Mouse (Mus musculus) midbrain, embryonic 15.5 days (tissue): Measurements from ENCODE around the gene Dtd2. TPM values are rescaled to one million over a fixed set of nuclear protein-coding genes. Genes with fewer than 3 reads are reported as not detected.

Experiments used
- ATAC-seq: fragments of 200-750 bp; cut with Nextera tagmentation; replicated peaks from 2 replicates; pipeline ENCODE4 v1.8.0; 2017; ENCODE audit warnings: moderate TSS enrichment
- H3K27ac ChIP-seq: fragments of 300-500 bp; sonication (generic); 2 replicates; pipeline ENCODE4 v1.5.1; 2015; ENCODE audit warnings: mild to moderate bottlenecking, inconsistent platforms
- H3K27me3 ChIP-seq: fragments of 300-500 bp; sonication (generic); replicated peaks from 2 replicates; pipeline ENCODE4 v1.6.1; 2015; ENCODE audit warnings: inconsistent platforms
- H3K36me3 ChIP-seq: fragments of 300-500 bp; sonication (generic); replicated peaks from 2 replicates; pipeline ENCODE4 v1.6.1; 2015; ENCODE audit warnings: inconsistent platforms
- H3K4me1 ChIP-seq: fragments of 300-500 bp; sonication (generic); 2 replicates; pipeline ENCODE4 v1.6.1; 2015; ENCODE audit warnings: inconsistent platforms
- H3K4me2 ChIP-seq: fragments of 300-500 bp; sonication (generic); 2 replicates; pipeline ENCODE4 v1.6.1; 2015; ENCODE audit warnings: inconsistent platforms, mild to moderate bottlenecking, moderate library complexity
- H3K4me3 ChIP-seq: fragments of 300-500 bp; sonication (generic); 2 replicates; pipeline ENCODE4 v1.5.1; 2015; ENCODE audit warnings: mild to moderate bottlenecking, inconsistent platforms
- H3K9ac ChIP-seq: fragments of 300-500 bp; sonication (generic); 2 replicates; pipeline ENCODE4 v1.6.1; 2015; ENCODE audit warnings: mild to moderate bottlenecking, inconsistent platforms
- H3K9me3 ChIP-seq: fragments of 300-500 bp; sonication (generic); 2 replicates; pipeline ENCODE4 v1.6.1; 2016; ENCODE audit warnings: inconsistent platforms
- WGBS: fragments of 180-500 bp; shearing (Covaris S2); methylation state at CpG from one replicate; pipeline ENCODE4 v1.1.7; 2015; ENCODE audit warnings: mixed read lengths; 5-methylcytosine and 5-hydroxymethylcytosine counted together
- polyA plus RNA-seq: library from polyadenylated mRNA; unstranded; fragments of >200 nt; fragmentation: Nextera tagmentation; extraction: Ambion mirVana; gene quantifications from 2 replicates; pipeline ENCODE4 v1.2.1, GENCODE M21; 2015

The Dtd2 gene
- polyA plus RNA-seq, 1 experiment from 2014 or later, result 19.1 TPM

GRCm38 (mm10) chr12:51974381-51974780 lies 31.9 kb downstream of the Dtd2 start:
- Histone ChIP-seq H3K4me2 (no peak overlapping the region), H3K27me3 (no peaks in the 10 kb centered on the region)

GRCm38 (mm10) chr12:51972269-51973065 lies 33.8 kb downstream of the Dtd2 start:
- no peaks in the 10 kb centered on the region for H3K36me3 ChIP-seq
- no peak overlapping the region for H3K4me3 ChIP-seq
- H3K9me3 ChIP-seq, result no peaks in the 10 kb centered on the region
- H3K27me3 ChIP-seq, result no peaks in the 10 kb centered on the region
- peaks cover 7% of the 10 kb centered on the region for H3K4me1 ChIP-seq
- ATAC-seq, result no peak
- no peak overlapping the region for H3K4me2 ChIP-seq
- no peak overlapping the region for H3K27ac ChIP-seq
- WGBS, result 95% methylated on average over 5 of the region's 5 CpGs
- no peak overlapping the region for H3K9ac ChIP-seq

More at GRCm38 (mm10) chr12:51974381-51974780, 31.9 kb downstream of the Dtd2 start:
- no peak overlapping the region for H3K27ac ChIP-seq
- H3K36me3 ChIP-seq, result no peaks in the 10 kb centered on the region
- WGBS, result 93% methylated on average over 1 of the region's 1 CpGs
- H3K4me3 ChIP-seq, result no peak overlapping the region
- no peak for ATAC-seq
- H3K9me3 ChIP-seq, result no peaks in the 10 kb centered on the region
- H3K9ac ChIP-seq, result no peak overlapping the region
- peaks cover 7% of the 10 kb centered on the region for H3K4me1 ChIP-seq

GRCm38 (mm10) chr12:51971070-51971664 lies 35.1 kb downstream of the Dtd2 start, which contains the start of gene Heatr5a:
Heatr5a (minus strand) TSS chr12:51971321.
- under 1% methylated on average over 50 of the region's 53 CpGs for WGBS
- Histone ChIP-seq H3K27ac (peak within 1 kb of the TSS; percentile 84), H3K4me3 (peak within 1 kb of the TSS; percentile 95), H3K9ac (peak within 1 kb of the TSS; percentile 71), H3K9me3 (no peaks in the 10 kb centered on the region), H3K36me3 (no peaks in the 10 kb centered on the region), H3K4me2 (peak within 1 kb of the TSS; percentile 68), H3K4me1 (peaks cover 7% of the 10 kb centered on the region), H3K27me3 (no peaks in the 10 kb centered on the region)
- peak; percentile 98 for ATAC-seq

GRCm38 (mm10) chr12:51970352-51971069 lies 35.8 kb downstream of the Dtd2 start:
- no peak for ATAC-seq
- Histone ChIP-seq H3K4me2 (peak overlapping the region; percentile 68), H3K9me3 (no peaks in the 10 kb centered on the region)

GRCm38 (mm10) chr12:51969876-51970275 lies 36.4 kb downstream of the Dtd2 start:
- Histone ChIP-seq H3K27me3 (no peaks in the 10 kb centered on the region), H3K4me3 (peak overlapping the region; percentile 95; the same call in 1 of the 2 replicates), H3K27ac (no peak overlapping the region), H3K4me2 (peak overlapping the region; percentile 68), H3K4me1 (peaks cover 7% of the 10 kb centered on the region), H3K9me3 (no peaks in the 10 kb centered on the region), H3K36me3 (no peaks in the 10 kb centered on the region), H3K9ac (no peak overlapping the region)
- no peak for ATAC-seq
- WGBS, result 30% methylated on average over 7 of the region's 7 CpGs

More at GRCm38 (mm10) chr12:51970352-51971069, 35.8 kb downstream of the Dtd2 start:
- H3K4me3 ChIP-seq, result peak overlapping the region; percentile 95
- peak overlapping the region; percentile 71 for H3K9ac ChIP-seq
- H3K36me3 ChIP-seq, result no peaks in the 10 kb centered on the region
- H3K27ac ChIP-seq, result peak overlapping the region; percentile 84
- peaks cover 7% of the 10 kb centered on the region for H3K4me1 ChIP-seq
- 2% methylated on average over 34 of the region's 35 CpGs for WGBS
- no peaks in the 10 kb centered on the region for H3K27me3 ChIP-seq

GRCm38 (mm10) chr12:51969092-51969491 lies 37.2 kb downstream of the Dtd2 start:
- Histone ChIP-seq H3K9me3 (no peaks in the 10 kb centered on the region), H3K27me3 (no peaks in the 10 kb centered on the region), H3K4me1 (peaks cover 7% of the 10 kb centered on the region), H3K4me3 (no peak overlapping the region), H3K27ac (no peak overlapping the region), H3K4me2 (no peak overlapping the region), H3K9ac (no peak overlapping the region), H3K36me3 (no peaks in the 10 kb centered on the region)
- 87% methylated on average over 2 of the region's 2 CpGs for WGBS
- no peak for ATAC-seq

GRCm38 (mm10) chr12:51967915-51968595 lies 38.2 kb downstream of the Dtd2 start:
- Histone ChIP-seq H3K9ac (no peak overlapping the region), H3K27me3 (no peaks in the 10 kb centered on the region), H3K9me3 (no peaks in the 10 kb centered on the region), H3K4me2 (no peak overlapping the region), H3K36me3 (no peaks in the 10 kb centered on the region), H3K27ac (no peak overlapping the region), H3K4me3 (no peak overlapping the region), H3K4me1 (peaks cover 7% of the 10 kb centered on the region)
- ATAC-seq, result no peak
- 79% methylated on average over 9 of the region's 9 CpGs for WGBS

- no peaks in the 10 kb centered on the region for H3K27me3 ChIP-seq
- H3K36me3 ChIP-seq, result peaks cover 11% of the 10 kb centered on the region; the same call in 1 of the 2 replicates
- H3K4me3 ChIP-seq, result no peak overlapping the region
- H3K9me3 ChIP-seq, result no peaks in the 10 kb centered on the region
- H3K4me2 ChIP-seq, result no peak overlapping the region
- WGBS, result 80% methylated on average over 6 of the region's 6 CpGs
- no peaks in the 10 kb centered on the region for H3K4me1 ChIP-seq
- H3K9ac ChIP-seq, result no peak overlapping the region
- no peak overlapping the region for H3K27ac ChIP-seq
- ATAC-seq, result no peak
Observed at GRCm38 (mm10) chr12:51957626-51958025, 48.7 kb downstream of the Dtd2 start.

- WGBS, result 86% methylated on average over 10 of the region's 10 CpGs
- ATAC-seq, result no peak
- no peak overlapping the region for H3K9ac ChIP-seq
- no peak overlapping the region for H3K27ac ChIP-seq
- H3K4me2 ChIP-seq, result no peak overlapping the region
- H3K36me3 ChIP-seq, result peaks cover 32% of the 10 kb centered on the region
- no peaks in the 10 kb centered on the region for H3K9me3 ChIP-seq
- no peaks in the 10 kb centered on the region for H3K4me1 ChIP-seq
- H3K4me3 ChIP-seq, result no peak overlapping the region
- H3K27me3 ChIP-seq, result no peaks in the 10 kb centered on the region
Observed at GRCm38 (mm10) chr12:51952309-51952708, 54.0 kb downstream of the Dtd2 start.

- Histone ChIP-seq H3K9ac (no peak overlapping the region), H3K4me3 (no peak overlapping the region), H3K27ac (no peak overlapping the region), H3K27me3 (no peaks in the 10 kb centered on the region), H3K36me3 (peaks cover 28% of the 10 kb centered on the region), H3K9me3 (no peaks in the 10 kb centered on the region), H3K4me1 (no peaks in the 10 kb centered on the region), H3K4me2 (no peak overlapping the region)
- no peak for ATAC-seq
- WGBS, result 88% methylated on average over 10 of the region's 10 CpGs
Observed at GRCm38 (mm10) chr12:51947498-51947945, 58.8 kb downstream of the Dtd2 start.

- Histone ChIP-seq H3K27me3 (no peaks in the 10 kb centered on the region), H3K4me1 (no peaks in the 10 kb centered on the region), H3K9ac (no peak overlapping the region), H3K36me3 (peaks cover 8% of the 10 kb centered on the region), H3K4me2 (no peak overlapping the region), H3K27ac (no peak overlapping the region), H3K4me3 (no peak overlapping the region), H3K9me3 (no peaks in the 10 kb centered on the region)
- ATAC-seq, result no peak
- WGBS, result 28% methylated on average over 9 of the region's 9 CpGs
Observed at GRCm38 (mm10) chr12:51945331-51945730, 61.0 kb downstream of the Dtd2 start.

GRCm38 (mm10) chr12:51939848-51940247 lies 66.5 kb downstream of the Dtd2 start:
- Histone ChIP-seq H3K9me3 (no peaks in the 10 kb centered on the region), H3K27ac (no peak overlapping the region), H3K9ac (no peak overlapping the region), H3K36me3 (0 out of 2 replicates have a peak, but pooled peaks cover 3% of the 10 kb centered on the region), H3K4me2 (no peak overlapping the region), H3K27me3 (no peaks in the 10 kb centered on the region), H3K4me3 (no peak overlapping the region), H3K4me1 (no peaks in the 10 kb centered on the region)
- WGBS, result 82% methylated on average over 4 of the region's 4 CpGs
- no peak for ATAC-seq
